Mouse (Mus musculus) thymus, adult 2 months (tissue): Measurements from ENCODE around the gene Barhl1. TPM values are rescaled to one million over a fixed set of nuclear protein-coding genes. Genes with fewer than 3 reads are reported as not detected.

Source experiments
- DNase-seq: peaks from one replicate; pipeline ENCODE4 v3.0.0; 2021
- H3K27ac ChIP-seq: fragments of 200-500 bp; 2 replicates; pipeline ENCODE4 v1.5.1; 2012; ENCODE audit warnings: low read length, control low read depth; ENCODE audit not compliant: control insufficient read depth, insufficient read depth
- H3K27me3 ChIP-seq: fragments of 200-500 bp; 2 replicates; pipeline ENCODE4 v1.6.1; 2012; ENCODE audit warnings: mild to moderate bottlenecking, low read length, moderate library complexity, mixed read lengths; ENCODE audit not compliant: control insufficient read depth, insufficient read depth
- H3K36me3 ChIP-seq: fragments of 200-500 bp; 2 replicates; pipeline ENCODE4 v1.6.1; 2012; ENCODE audit warnings: mild to moderate bottlenecking, low read length, moderate library complexity; ENCODE audit not compliant: control insufficient read depth, insufficient read depth
- H3K4me1 ChIP-seq: fragments of 200-500 bp; replicated peaks from 2 replicates; pipeline ENCODE4 v1.6.1; 2012; ENCODE audit warnings: low read length; ENCODE audit not compliant: control insufficient read depth, insufficient read depth
- H3K4me3 ChIP-seq: fragments of 200-500 bp; 2 replicates; pipeline ENCODE4 v1.5.1; 2012; ENCODE audit warnings: mild to moderate bottlenecking, low read length, control low read depth, moderate library complexity; ENCODE audit not compliant: control insufficient read depth, insufficient read depth
- CTCF ChIP-seq: fragments of 200-500 bp; IDR thresholded peaks from 2 replicates; pipeline ENCODE4 v1.5.1; 2012; ENCODE audit warnings: mild to moderate bottlenecking, control low read depth, low read length, moderate library complexity, borderline replicate concordance; ENCODE audit not compliant: control insufficient read depth, poor library complexity, insufficient read depth; ENCODE audit errors: extremely low read depth
- POLR2A ChIP-seq: fragments of 200-500 bp; IDR thresholded peaks from 2 replicates; pipeline ENCODE4 v1.6.1; 2012; ENCODE audit warnings: mild to moderate bottlenecking, low read length, control low read depth, moderate library complexity; ENCODE audit not compliant: control insufficient read depth, poor library complexity, insufficient read depth; ENCODE audit errors: extremely low read depth
- WGBS: fragments of 180-500 bp; shearing (Covaris S2); methylation state at CpG from one replicate; pipeline ENCODE4 v1.1.7; 2018; 5-methylcytosine and 5-hydroxymethylcytosine counted together
- polyA plus RNA-seq: library from polyadenylated mRNA; depleted of rRNA; stranded (reverse); fragments of >200 nt; gene quantifications from 2 replicates; pipeline ENCODE4 v1.2.3, GENCODE M21; 2012; rRNA removed

Gene Barhl1
- polyA plus RNA-seq, 1 experiment, result 0.13 TPM

- Histone ChIP-seq H3K36me3 (peaks cover 7% of the 10 kb centered on the region; the same call in 1 of the 2 replicates), H3K27me3 (no peaks in the 10 kb centered on the region), H3K4me1 (peaks cover 18% of the 10 kb centered on the region), H3K27ac (no peak overlapping the region), H3K4me3 (no peak overlapping the region)
- TF ChIP-seq CTCF (no peak), POLR2A (no peak)
- WGBS, result 92% methylated on average over 7 of the region's 7 CpGs
- DNase-seq, result no peak
Observed at GRCm38 (mm10) chr2:28867495-28867894, 49.0 kb downstream of the Barhl1 start.

- Histone ChIP-seq H3K36me3 (peaks cover 29% of the 10 kb centered on the region), H3K4me1 (peaks cover 21% of the 10 kb centered on the region), H3K4me3 (no peak overlapping the region), H3K27me3 (no peaks in the 10 kb centered on the region), H3K27ac (peak overlapping the region; percentile 76)
- no peak for DNase-seq
- TF ChIP-seq CTCF (no peak), POLR2A (no peak)
Observed at GRCm38 (mm10) chr2:28863857-28864256, 52.6 kb downstream of the Barhl1 start.

- no peak overlapping the region for H3K4me3 ChIP-seq
- no peak overlapping the region for H3K27ac ChIP-seq
- TF ChIP-seq POLR2A (no peak), CTCF (no peak)
- no peak for DNase-seq
- no peaks in the 10 kb centered on the region for H3K27me3 ChIP-seq
- peaks cover 21% of the 10 kb centered on the region for H3K4me1 ChIP-seq
- 96% methylated on average over 8 of the region's 8 CpGs for WGBS
- peaks cover 40% of the 10 kb centered on the region for H3K36me3 ChIP-seq
Observed at GRCm38 (mm10) chr2:28860678-28861423, 55.6 kb downstream of the Barhl1 start.

GRCm38 (mm10) chr2:28859303-28859702 lies 57.2 kb downstream of the Barhl1 start:
- H3K27me3 ChIP-seq, result no peaks in the 10 kb centered on the region
- H3K4me3 ChIP-seq, result no peak overlapping the region
- peaks cover 41% of the 10 kb centered on the region for H3K36me3 ChIP-seq
- 29% methylated on average over 4 of the region's 4 CpGs for WGBS
- no peak for TF ChIP-seq CTCF
- TF ChIP-seq POLR2A, result no peak
- DNase-seq, result no peak
- H3K27ac ChIP-seq, result no peak overlapping the region
- H3K4me1 ChIP-seq, result peaks cover 12% of the 10 kb centered on the region

Other genes with a start within 250 kb of the Barhl1 start
- 1.6 and 2.5 TPM in 2 replicates for gene Spaca9, start 216.9 kb downstream of the Barhl1 start, polyA plus RNA-seq
- gene Ak8, start 216.5 kb downstream of the Barhl1 start, polyA plus RNA-seq, result 0.75 and 0.89 TPM in 2 replicates
- 15.3 and 20.6 TPM in 2 replicates for gene Gtf3c4, start 76.3 kb downstream of the Barhl1 start, polyA plus RNA-seq
- 10.0 and 10.5 TPM in 2 replicates for gene Ddx31, start 76.3 kb downstream of the Barhl1 start, polyA plus RNA-seq
- gene Cfap77, start 138.4 kb upstream of the Barhl1 start, polyA plus RNA-seq, result 0.38 and 0.48 TPM in 2 replicates
- gene Ttf1, start 143.6 kb upstream of the Barhl1 start, polyA plus RNA-seq, result 12.2 and 12.7 TPM in 2 replicates
- 14.5 and 16.9 TPM in 2 replicates for gene Setx, start 207.5 kb upstream of the Barhl1 start, polyA plus RNA-seq